Mouse (Mus musculus): Measurements from ENCODE around the gene Gm13420.

- no peak for TF ChIP-seq EP300 (optimal IDR thresholded peaks at IDR 0.05)
- no peak for TF ChIP-seq CTCF (IDR thresholded peaks at IDR 0.05; ENCODE audit: low read depth)
Measured at GRCm38 (mm10) chr2:29735708-29736107, 15.8 kb downstream of the Gm13420 start.
